Mouse (Mus musculus) heart, adult 2 months (tissue): ENCODE data around the gene Olfr1026. TPM values are rescaled to one million over a fixed set of nuclear protein-coding genes. Genes with fewer than 3 reads are reported as not detected.

ENCODE experiments used
- DNase-seq, 2 experiments: peaks; one replicate each; pipeline ENCODE4 v3.0.0; 2021
- H3K27ac ChIP-seq: fragments of 200-600 bp; 2 replicates; pipeline ENCODE4 v1.8.1; 2022
- H3K27me3 ChIP-seq: fragments of 200-500 bp; 2 replicates; pipeline ENCODE4 v1.6.1; 2012; ENCODE audit warnings: mild to moderate bottlenecking, low read length, inconsistent platforms, mixed read lengths; ENCODE audit not compliant: control insufficient read depth, insufficient read depth
- H3K36me3 ChIP-seq: fragments of 200-500 bp; 2 replicates; pipeline ENCODE4 v1.6.1; 2012; ENCODE audit warnings: low read length, inconsistent platforms; ENCODE audit not compliant: control insufficient read depth, insufficient read depth
- H3K4me1 ChIP-seq: fragments of 200-500 bp; 2 replicates; pipeline ENCODE4 v1.6.1; 2011; ENCODE audit warnings: low read length; ENCODE audit not compliant: control insufficient read depth, insufficient read depth
- H3K4me3 ChIP-seq: fragments of 200-600 bp; 2 replicates; pipeline ENCODE4 v1.8.1; 2022
- H3K79me2 ChIP-seq: fragments of 200-500 bp; replicated peaks from 2 replicates; pipeline ENCODE4 v1.6.1; 2012; ENCODE audit warnings: mild to moderate bottlenecking, inconsistent platforms, low read length, moderate library complexity, mixed read lengths; ENCODE audit not compliant: control insufficient read depth, insufficient read depth
- H3K9ac ChIP-seq: fragments of 200-500 bp; 2 replicates; pipeline ENCODE4 v1.6.1; 2012; ENCODE audit warnings: low read depth, mild to moderate bottlenecking, control low read depth, inconsistent platforms, low read length, mixed read lengths
- CTCF ChIP-seq: fragments of 200-600 bp; IDR thresholded peaks from 2 replicates; pipeline ENCODE4 v1.8.1; 2022; ENCODE audit warnings: antibody characterized with exemption, mild to moderate bottlenecking, moderate library complexity
- EP300 ChIP-seq: fragments of 200-500 bp; IDR thresholded peaks from 2 replicates; pipeline ENCODE4 v1.6.1; 2011; ENCODE audit warnings: low read depth, low read length, control low read depth; ENCODE audit not compliant: insufficient read depth
- POLR2A ChIP-seq: fragments of 200-500 bp; IDR thresholded peaks from 2 replicates; pipeline ENCODE4 v1.6.1; 2011; ENCODE audit warnings: mild to moderate bottlenecking, low read depth, low read length, control low read depth; ENCODE audit not compliant: insufficient read depth
- WGBS: fragments of 180-500 bp; shearing (Covaris S2); methylation state at CpG from one replicate; pipeline ENCODE4 v1.1.7; 2018; 5-methylcytosine and 5-hydroxymethylcytosine counted together
- intact Hi-C: fragments of 180-260 bp; cut with DNase I; formaldehyde crosslinking; loops from one replicate; pipeline ENCODE4 v1.15.1; 2025
- long read RNA-seq: library from polyadenylated mRNA; stranded (forward); transcript quantifications from one replicate; pipeline ENCODE4 v2.0.0, GENCODE M21; 2021
- polyA plus RNA-seq: library from polyadenylated mRNA; depleted of rRNA; stranded (reverse); fragments of >200 nt; gene quantifications from 2 replicates; pipeline ENCODE4 v1.2.3, GENCODE M21; 2012; rRNA removed
- total RNA-seq, 2 experiments: library from RNA; stranded (reverse); gene quantifications; 2 replicates each; pipeline ENCODE4 v1.2.3; 2021

The Olfr1026 gene
- total RNA-seq (not detected), polyA plus RNA-seq (not detected in 2 replicates)
- long read RNA-seq = 0 reads

DNA sequence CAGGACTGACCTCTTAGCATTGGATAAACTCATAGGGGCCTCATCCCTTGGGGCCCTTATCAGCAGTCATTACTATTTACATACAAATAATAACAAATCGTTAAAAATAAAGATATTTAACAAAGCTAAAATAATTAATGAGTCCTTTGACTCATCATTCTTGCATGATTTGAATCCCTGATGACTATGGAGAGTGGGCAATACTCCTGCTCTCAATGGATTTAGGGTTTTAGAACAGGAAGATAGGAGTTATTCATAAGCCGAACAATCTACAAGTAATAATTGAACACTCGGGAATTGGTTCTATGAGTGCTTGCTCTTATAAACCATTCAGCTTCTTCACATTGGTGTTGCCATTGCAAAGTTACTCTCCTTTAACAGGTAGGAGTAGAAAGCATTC is at the start of gene Olfr1026:
Gene Olfr1026, plus strand, starts transcription at position 301 of the 400 bp plus-strand sequence.
- no peak for DNase-seq
- no peak within 1 kb of the TSS for H3K4me3 ChIP-seq
- H3K36me3 ChIP-seq = no peaks in the 10 kb centered on the region
- H3K9ac ChIP-seq = no peak within 1 kb of the TSS
- intact Hi-C loops = no loop called here
- H3K27me3 ChIP-seq = no peaks in the 10 kb centered on the region
- no peaks in the 10 kb centered on the region for H3K79me2 ChIP-seq
- 72% methylated on average over 3 of the region's 3 CpGs for WGBS
- H3K27ac ChIP-seq = no peak within 1 kb of the TSS
- TF ChIP-seq CTCF = no peak
- TF ChIP-seq POLR2A = no peak
- no peak for TF ChIP-seq EP300
- H3K4me1 ChIP-seq = no peaks in the 10 kb centered on the region

DNA sequence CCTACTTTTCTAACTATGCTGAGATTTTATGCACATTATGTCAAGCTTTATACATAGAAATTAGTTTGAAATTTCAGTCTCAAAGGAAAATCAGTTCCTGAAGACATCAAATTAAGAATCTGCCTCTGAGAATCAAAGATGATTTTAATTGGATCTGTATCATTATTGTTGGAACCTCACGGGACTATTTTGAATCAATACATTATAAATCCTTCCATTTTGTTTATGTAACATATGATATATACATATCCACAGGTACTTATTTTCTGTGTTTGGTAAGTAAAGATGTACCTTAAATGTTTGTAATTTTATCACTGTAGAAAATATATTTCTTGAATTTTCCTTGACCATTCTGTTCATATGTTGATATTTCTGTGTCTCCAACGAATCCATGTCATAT is 36.0 kb upstream of the Olfr1026 start, which contains the start of gene Olfr1023:
Gene Olfr1023, plus strand, starts transcription at position 301 of the 400 bp plus-strand sequence.
- WGBS = 51% methylated on average over 2 of the region's 2 CpGs
- intact Hi-C loops = no loop called here
- Histone ChIP-seq H3K27me3 (no peaks in the 10 kb centered on the region), H3K79me2 (no peaks in the 10 kb centered on the region), H3K36me3 (no peaks in the 10 kb centered on the region), H3K4me1 (no peaks in the 10 kb centered on the region), H3K9ac (no peak within 1 kb of the TSS), H3K27ac (no peak within 1 kb of the TSS), H3K4me3 (no peak within 1 kb of the TSS)
- DNase-seq = no peak
- no peak for TF ChIP-seq POLR2A
- no peak for TF ChIP-seq EP300
- no peak for TF ChIP-seq CTCF

DNA sequence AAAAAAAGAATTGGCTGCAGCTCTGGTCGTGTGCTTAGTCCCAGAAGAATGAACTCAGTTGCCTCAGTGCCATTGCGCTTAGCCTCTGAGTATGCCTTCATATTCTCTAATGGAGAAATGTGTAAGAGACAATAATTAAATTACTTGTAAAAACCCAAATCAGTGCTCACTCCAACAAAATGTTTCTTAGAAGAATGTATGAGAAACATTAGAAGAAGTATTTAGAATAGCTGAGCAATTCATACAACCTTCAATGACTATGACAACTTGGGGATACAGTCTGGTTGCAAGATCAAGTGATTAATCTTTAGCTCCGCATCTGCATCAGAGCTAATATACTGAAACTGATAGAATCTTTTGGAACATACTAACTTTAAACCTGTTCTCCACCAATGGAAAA is 16.4 kb upstream of the Olfr1026 start, which contains the start of gene Olfr1024:
Gene Olfr1024, minus strand, starts transcription at position 101 of the 400 bp plus-strand sequence.
- intact Hi-C loops = no loop called here

DNA sequence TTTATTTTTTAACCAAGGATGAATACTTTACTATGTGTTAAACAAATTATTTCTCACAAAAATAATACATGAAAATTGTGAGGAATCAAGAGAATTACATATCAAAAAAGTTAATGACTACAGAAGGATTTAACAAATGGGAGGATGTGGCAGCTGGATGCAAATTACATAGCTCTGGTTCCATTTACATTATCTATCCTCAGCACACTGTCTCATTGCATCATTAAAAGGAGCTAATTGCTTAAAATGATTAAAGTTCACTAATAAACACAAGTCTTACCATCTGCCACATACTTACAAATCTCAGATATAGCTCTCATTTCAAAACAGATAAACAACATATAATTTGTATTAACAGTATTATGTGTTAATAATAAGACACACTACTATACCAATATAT is 8.2 kb upstream of the Olfr1026 start:
- no peak overlapping the region for H3K4me3 ChIP-seq
- no peaks in the 10 kb centered on the region for H3K79me2 ChIP-seq
- H3K4me1 ChIP-seq = no peaks in the 10 kb centered on the region
- no peak overlapping the region for H3K27ac ChIP-seq
- intact Hi-C loops = no loop called here
- H3K9ac ChIP-seq = no peak overlapping the region
- no peaks in the 10 kb centered on the region for H3K27me3 ChIP-seq
- H3K36me3 ChIP-seq = no peaks in the 10 kb centered on the region
- no peak for DNase-seq
- TF ChIP-seq POLR2A = no peak
- no peak for TF ChIP-seq CTCF
- TF ChIP-seq EP300 = no peak

More for the DNA sequence above, 16.4 kb upstream of the Olfr1026 start, which contains the start of gene Olfr1024:
- no peak within 1 kb of the TSS for H3K4me3 ChIP-seq
- H3K27me3 ChIP-seq = no peaks in the 10 kb centered on the region
- no peak for TF ChIP-seq POLR2A
- no peak for TF ChIP-seq EP300
- no peaks in the 10 kb centered on the region for H3K79me2 ChIP-seq
- H3K36me3 ChIP-seq = no peaks in the 10 kb centered on the region
- H3K9ac ChIP-seq = no peak within 1 kb of the TSS
- 78% methylated on average over 3 of the region's 3 CpGs for whole genome bisulfite sequencing
- no peaks in the 10 kb centered on the region for H3K4me1 ChIP-seq
- no peak within 1 kb of the TSS for H3K27ac ChIP-seq
- DNase-seq = no peak

DNA sequence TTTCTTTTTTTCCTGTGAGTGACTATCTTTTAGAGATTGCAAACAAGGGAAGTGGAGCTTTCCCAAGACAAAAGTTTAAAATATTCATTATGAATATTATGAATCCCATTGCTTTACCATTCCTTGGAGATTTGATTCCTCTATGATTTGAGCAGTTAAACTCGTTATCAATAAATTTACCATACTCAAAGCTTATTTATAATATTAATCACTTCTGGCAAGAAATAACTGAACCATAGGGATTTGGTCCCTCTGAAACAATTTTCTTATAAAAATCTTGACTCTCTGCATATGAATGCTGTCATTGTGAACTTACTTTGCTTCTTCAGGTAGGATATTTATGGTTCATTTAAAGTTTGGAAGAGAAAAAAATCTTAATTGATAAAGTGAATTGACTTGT is 6.5 kb upstream of the Olfr1026 start, which contains the start of gene Olfr1025-ps1:
Gene Olfr1025-ps1, plus strand, starts transcription at position 301 of the 400 bp plus-strand sequence.
- intact Hi-C loops = no loop called here

DNA sequence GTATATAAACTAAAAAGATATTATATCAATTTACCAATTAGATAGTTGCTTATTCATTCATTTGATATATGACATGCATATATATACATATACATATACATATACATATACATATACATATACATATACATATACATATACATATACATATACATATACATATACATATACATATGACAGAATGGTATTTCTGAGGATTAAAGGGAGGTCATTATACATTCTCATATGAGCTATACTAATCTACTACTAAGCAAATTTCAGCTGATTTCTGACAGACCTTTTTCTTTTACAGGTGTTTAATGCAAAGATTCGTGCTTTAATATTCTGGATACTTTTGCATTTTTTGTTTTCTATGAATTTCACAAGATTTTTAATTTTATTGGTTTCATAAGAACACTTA is 28.8 kb downstream of the Olfr1026 start, which contains the start of gene Olfr1028:
Gene Olfr1028, plus strand, starts transcription at position 301 of the 400 bp plus-strand sequence.
- DNase-seq = no peak
- no peak within 1 kb of the TSS for H3K9ac ChIP-seq
- no peak within 1 kb of the TSS for H3K4me3 ChIP-seq
- TF ChIP-seq POLR2A (no peak), EP300 (no peak), CTCF (no peak)
- no peaks in the 10 kb centered on the region for H3K36me3 ChIP-seq
- no peaks in the 10 kb centered on the region for H3K79me2 ChIP-seq
- H3K4me1 ChIP-seq = no peaks in the 10 kb centered on the region
- H3K27ac ChIP-seq = no peak within 1 kb of the TSS
- intact Hi-C loops = no loop called here
- no peaks in the 10 kb centered on the region for H3K27me3 ChIP-seq
- 65% methylated on average over 1 of the region's 1 CpGs for WGBS

More for the DNA sequence above, 6.5 kb upstream of the Olfr1026 start, which contains the start of gene Olfr1025-ps1:
- DNase-seq = no peak
- H3K27me3 ChIP-seq = no peaks in the 10 kb centered on the region
- 27% methylated on average over 1 of the region's 1 CpGs for WGBS
- H3K36me3 ChIP-seq = no peaks in the 10 kb centered on the region
- H3K79me2 ChIP-seq = no peaks in the 10 kb centered on the region
- H3K4me3 ChIP-seq = no peak within 1 kb of the TSS
- H3K4me1 ChIP-seq = no peaks in the 10 kb centered on the region
- TF ChIP-seq EP300 = no peak
- TF ChIP-seq POLR2A = no peak
- no peak for TF ChIP-seq CTCF
- no peak within 1 kb of the TSS for H3K27ac ChIP-seq
- no peak within 1 kb of the TSS for H3K9ac ChIP-seq

DNA sequence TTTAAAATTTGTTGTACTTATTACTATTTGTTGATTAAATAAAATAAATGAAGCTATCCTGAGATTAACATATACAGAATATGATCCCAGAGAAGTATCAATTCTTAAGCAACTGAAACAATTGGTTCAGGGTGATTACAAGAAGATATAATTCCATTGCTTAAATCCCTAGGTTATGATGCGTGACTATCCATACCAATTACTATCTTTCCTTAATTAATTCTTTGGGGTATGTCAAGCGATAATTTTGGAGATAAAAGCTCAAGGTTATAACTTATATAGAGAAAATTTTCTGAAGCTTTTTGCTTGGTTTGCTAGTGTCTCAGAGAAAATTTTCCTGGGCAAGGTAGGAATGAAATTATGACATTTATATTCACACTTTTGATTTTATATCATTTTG is 52.2 kb downstream of the Olfr1026 start, which contains the start of gene Olfr1029:
Gene Olfr1029, plus strand, starts transcription at position 301 of the 400 bp plus-strand sequence.
- DNase-seq = no peak
- 84% methylated on average over 2 of the region's 2 CpGs for WGBS
- TF ChIP-seq EP300 (no peak), POLR2A (no peak), CTCF (no peak)
- H3K27me3 ChIP-seq = no peaks in the 10 kb centered on the region
- H3K27ac ChIP-seq = no peak within 1 kb of the TSS
- no peak within 1 kb of the TSS for H3K9ac ChIP-seq
- H3K79me2 ChIP-seq = no peaks in the 10 kb centered on the region
- no peaks in the 10 kb centered on the region for H3K4me1 ChIP-seq
- H3K36me3 ChIP-seq = no peaks in the 10 kb centered on the region
- intact Hi-C loops = no loop called here
- H3K4me3 ChIP-seq = no peak within 1 kb of the TSS

Other genes with a start within 250 kb of the Olfr1026 start
- not detected for gene Olfr1006, start 242.8 kb upstream of the Olfr1026 start, total RNA-seq
- not detected in 2 replicates for gene Olfr1006, start 242.8 kb upstream of the Olfr1026 start, polyA plus RNA-seq
- gene Olfr1008, start 232.1 kb upstream of the Olfr1026 start, total RNA-seq = not detected
- gene Olfr1008, start 232.1 kb upstream of the Olfr1026 start, polyA plus RNA-seq = not detected in 2 replicates
- not detected for gene Olfr1009, start 206.1 kb upstream of the Olfr1026 start, total RNA-seq
- not detected in 2 replicates for gene Olfr1009, start 206.1 kb upstream of the Olfr1026 start, polyA plus RNA-seq
- gene Olfr1012, start 158.8 kb upstream of the Olfr1026 start, total RNA-seq = not detected
- not detected in 2 replicates for gene Olfr1012, start 158.8 kb upstream of the Olfr1026 start, polyA plus RNA-seq
- gene Olfr1013, start 154.5 kb upstream of the Olfr1026 start, total RNA-seq = not detected
- gene Olfr1013, start 154.5 kb upstream of the Olfr1026 start, polyA plus RNA-seq = not detected in 2 replicates
- not detected for gene Olfr1014, start 148.8 kb upstream of the Olfr1026 start, total RNA-seq
- not detected in 2 replicates for gene Olfr1014, start 148.8 kb upstream of the Olfr1026 start, polyA plus RNA-seq
- not detected for gene Olfr1015, start 139.5 kb upstream of the Olfr1026 start, total RNA-seq
- not detected in 2 replicates for gene Olfr1015, start 139.5 kb upstream of the Olfr1026 start, polyA plus RNA-seq
- not detected for gene Olfr1016, start 119.0 kb upstream of the Olfr1026 start, total RNA-seq
- gene Olfr1016, start 119.0 kb upstream of the Olfr1026 start, polyA plus RNA-seq = not detected in 2 replicates
- gene Olfr1018, start 103.1 kb upstream of the Olfr1026 start, total RNA-seq = not detected
- not detected in 2 replicates for gene Olfr1018, start 103.1 kb upstream of the Olfr1026 start, polyA plus RNA-seq
- not detected for gene Olfr1019, start 76.1 kb upstream of the Olfr1026 start, total RNA-seq
- gene Olfr1019, start 76.1 kb upstream of the Olfr1026 start, polyA plus RNA-seq = not detected in 2 replicates
- not detected for gene Olfr1020, start 74.5 kb upstream of the Olfr1026 start, total RNA-seq
- not detected in 2 replicates for gene Olfr1020, start 74.5 kb upstream of the Olfr1026 start, polyA plus RNA-seq
- gene Olfr1022, start 53.0 kb upstream of the Olfr1026 start, total RNA-seq = not detected
- gene Olfr1022, start 53.0 kb upstream of the Olfr1026 start, polyA plus RNA-seq = not detected in 2 replicates
- gene Olfr1023, start 35.9 kb upstream of the Olfr1026 start, total RNA-seq = not detected
- gene Olfr1023, start 35.9 kb upstream of the Olfr1026 start, polyA plus RNA-seq = not detected in 2 replicates
- not detected for gene Olfr1024, start 16.5 kb upstream of the Olfr1026 start, total RNA-seq
- not detected in 2 replicates for gene Olfr1024, start 16.5 kb upstream of the Olfr1026 start, polyA plus RNA-seq
- not detected for gene Olfr1025-ps1, start 6.4 kb upstream of the Olfr1026 start, total RNA-seq
- gene Olfr1025-ps1, start 6.4 kb upstream of the Olfr1026 start, polyA plus RNA-seq = not detected in 2 replicates
- gene Olfr1028, start 28.9 kb downstream of the Olfr1026 start, total RNA-seq = not detected
- not detected in 2 replicates for gene Olfr1028, start 28.9 kb downstream of the Olfr1026 start, polyA plus RNA-seq
- gene Olfr1029, start 52.3 kb downstream of the Olfr1026 start, total RNA-seq = not detected
- gene Olfr1029, start 52.3 kb downstream of the Olfr1026 start, polyA plus RNA-seq = 0.20 TPM in 2 replicates
- gene Olfr1030, start 57.7 kb downstream of the Olfr1026 start, total RNA-seq = not detected
- gene Olfr1030, start 57.7 kb downstream of the Olfr1026 start, polyA plus RNA-seq = not detected in 2 replicates
- not detected for gene Olfr1031, start 68.7 kb downstream of the Olfr1026 start, total RNA-seq
- not detected in 2 replicates for gene Olfr1031, start 68.7 kb downstream of the Olfr1026 start, polyA plus RNA-seq
- not detected for gene Olfr1032, start 84.0 kb downstream of the Olfr1026 start, total RNA-seq
- gene Olfr1032, start 84.0 kb downstream of the Olfr1026 start, polyA plus RNA-seq = not detected in 2 replicates
- gene Olfr1033, start 99.1 kb downstream of the Olfr1026 start, total RNA-seq = 1 to 10 TPM; 4.7 to 7.0 TPM
- 1.6 and 4.5 TPM in 2 replicates for gene Olfr1033, start 99.1 kb downstream of the Olfr1026 start, polyA plus RNA-seq
- under 1 TPM; 0.10 to 0.16 TPM for gene Olfr1034, start 124.3 kb downstream of the Olfr1026 start, total RNA-seq
- gene Olfr1034, start 124.3 kb downstream of the Olfr1026 start, polyA plus RNA-seq = 0.20 and 0.73 TPM in 2 replicates
- not detected for gene Olfr1036, start 152.4 kb downstream of the Olfr1026 start, total RNA-seq
- not detected in 2 replicates for gene Olfr1036, start 152.4 kb downstream of the Olfr1026 start, polyA plus RNA-seq
- not detected for gene Olfr1037, start 165.8 kb downstream of the Olfr1026 start, total RNA-seq
- not detected in 2 replicates for gene Olfr1037, start 165.8 kb downstream of the Olfr1026 start, polyA plus RNA-seq
- gene Olfr1039, start 214.4 kb downstream of the Olfr1026 start, total RNA-seq = not detected
- gene Olfr1039, start 214.4 kb downstream of the Olfr1026 start, polyA plus RNA-seq = not detected in 2 replicates
- not detected for gene Olfr1040, start 225.2 kb downstream of the Olfr1026 start, total RNA-seq
- not detected in 2 replicates for gene Olfr1040, start 225.2 kb downstream of the Olfr1026 start, polyA plus RNA-seq
- not detected for gene Olfr1042, start 240.3 kb downstream of the Olfr1026 start, total RNA-seq
- not detected in 2 replicates for gene Olfr1042, start 240.3 kb downstream of the Olfr1026 start, polyA plus RNA-seq
- not detected for gene Olfr1043, start 246.0 kb downstream of the Olfr1026 start, total RNA-seq
- gene Olfr1043, start 246.0 kb downstream of the Olfr1026 start, polyA plus RNA-seq = not detected in 2 replicates